Mouse (Mus musculus) limb, embryonic 14.5 days (tissue): ENCODE data around the gene Tmem74b. TPM values are rescaled to one million over a fixed set of nuclear protein-coding genes. Genes with fewer than 3 reads are reported as not detected.
A peak's percentile ranks its signal among the peaks of the same experiment; 100 is the strongest.

Source experiments
- ATAC-seq: fragments of 200-750 bp; cut with Nextera tagmentation; 2 replicates; pipeline ENCODE4 v1.8.0; 2017; ENCODE audit warnings: low read depth, moderate number of reproducible peaks, moderate TSS enrichment; ENCODE audit not compliant: low FRiP score
- DNase-seq: peaks from one replicate; pipeline ENCODE4 v3.0.0-alpha.2; 2015; ENCODE audit warnings: low spot score
- H3K27ac ChIP-seq: fragments of 300-500 bp; sonication (generic); replicated peaks from 2 replicates; pipeline ENCODE4 v1.5.1; 2014; ENCODE audit warnings: low read depth, mild to moderate bottlenecking, low read length, moderate library complexity, mixed read lengths
- H3K27me3 ChIP-seq: fragments of 300-500 bp; sonication (generic); 2 replicates; pipeline ENCODE4 v1.6.1; 2014; ENCODE audit warnings: low read length, mixed read lengths; ENCODE audit not compliant: control insufficient read depth, insufficient read depth
- H3K36me3 ChIP-seq: fragments of 300-500 bp; sonication (generic); 2 replicates; pipeline ENCODE4 v1.6.1; 2014; ENCODE audit warnings: mild to moderate bottlenecking, low read length, moderate library complexity, mixed read lengths; ENCODE audit not compliant: control insufficient read depth, insufficient read depth
- H3K4me1 ChIP-seq: fragments of 300-500 bp; sonication (generic); 2 replicates; pipeline ENCODE4 v1.6.1; 2014; ENCODE audit warnings: antibody characterized with exemption, low read length, mixed read lengths; ENCODE audit not compliant: control insufficient read depth, insufficient read depth
- H3K4me2 ChIP-seq: fragments of 300-500 bp; sonication (generic); replicated peaks from 2 replicates; pipeline ENCODE4 v1.6.1; 2014; ENCODE audit warnings: low read depth, mild to moderate bottlenecking, low read length, moderate library complexity; ENCODE audit not compliant: severe bottlenecking
- H3K4me3 ChIP-seq: fragments of 300-500 bp; sonication (generic); replicated peaks from 2 replicates; pipeline ENCODE4 v1.5.1; 2014; ENCODE audit warnings: low read length
- H3K9ac ChIP-seq: fragments of 300-500 bp; sonication (generic); 2 replicates; pipeline ENCODE4 v1.6.1; 2014; ENCODE audit warnings: mild to moderate bottlenecking, low read depth, low read length, moderate library complexity; ENCODE audit not compliant: severe bottlenecking
- H3K9me3 ChIP-seq: fragments of 300-500 bp; sonication (generic); 2 replicates; pipeline ENCODE4 v1.6.1; 2016; ENCODE audit warnings: low read length; ENCODE audit not compliant: control insufficient read depth
- POLR2A ChIP-seq: fragments of 200-500 bp; IDR thresholded peaks from 2 replicates; pipeline ENCODE4 v1.8.0; 2012; ENCODE audit warnings: inconsistent platforms, mild to moderate bottlenecking, moderate library complexity, borderline replicate concordance; ENCODE audit not compliant: insufficient read depth, insufficient read length; ENCODE audit errors: extremely low read depth
- WGBS: fragments of 180-500 bp; shearing (Covaris S2); extraction: QIAGEN DNeasy Blood & Tissue Kit; methylation state at CpG from one replicate; pipeline ENCODE4 v1.1.7; 2014; 5-methylcytosine and 5-hydroxymethylcytosine counted together
- polyA plus RNA-seq, 2 experiments: library from polyadenylated mRNA; depleted of rRNA in 1 of 2; stranded (reverse) in 1 of 2; unstranded in 1 of 2; fragments of >200 nt; fragmentation: Nextera tagmentation in 1 of 2; extraction: Ambion mirVana in 1 of 2; gene quantifications; 2 replicates each; pipeline versions ENCODE4 v1.2.1 to v1.2.3; 2012 to 2014

Gene Tmem74b
- polyA plus RNA-seq, 2 experiments: 2.5 to 2.7 TPM

DNA sequence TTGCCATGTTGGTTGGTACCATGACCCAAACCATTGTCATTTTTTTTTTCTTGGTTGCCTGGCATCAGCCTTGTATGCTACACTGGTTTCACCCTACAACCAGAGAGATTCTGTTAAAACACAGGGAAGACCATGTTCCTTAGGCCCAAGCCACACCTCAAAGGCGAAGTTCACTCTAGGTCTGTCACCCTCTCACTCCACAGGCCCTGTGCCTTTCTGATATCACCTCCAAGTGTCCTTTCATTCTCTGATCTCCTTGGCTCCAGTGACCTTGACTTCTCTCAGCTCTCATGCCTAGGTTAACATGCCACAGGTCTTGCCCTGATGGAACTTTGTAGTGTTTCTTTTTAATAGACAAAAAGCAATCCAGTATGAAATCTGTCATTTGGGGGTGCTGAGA is 40.3 kb downstream of the Tmem74b start:
- ATAC-seq (no peak), DNase-seq (no peak)
- WGBS: 93% methylated on average over 1 of the region's 1 CpGs
- H3K27me3 ChIP-seq: no peaks in the 10 kb centered on the region
- H3K4me1 ChIP-seq: peaks cover 7% of the 10 kb centered on the region; the same call in 1 of the 2 replicates
- no peak overlapping the region for H3K27ac ChIP-seq
- H3K9ac ChIP-seq: no peak overlapping the region
- TF ChIP-seq POLR2A: no peak
- H3K36me3 ChIP-seq: peaks cover 3% of the 10 kb centered on the region; the same call in 1 of the 2 replicates
- H3K9me3 ChIP-seq: no peaks in the 10 kb centered on the region
- H3K4me2 ChIP-seq: no peak overlapping the region
- no peak overlapping the region for H3K4me3 ChIP-seq

DNA sequence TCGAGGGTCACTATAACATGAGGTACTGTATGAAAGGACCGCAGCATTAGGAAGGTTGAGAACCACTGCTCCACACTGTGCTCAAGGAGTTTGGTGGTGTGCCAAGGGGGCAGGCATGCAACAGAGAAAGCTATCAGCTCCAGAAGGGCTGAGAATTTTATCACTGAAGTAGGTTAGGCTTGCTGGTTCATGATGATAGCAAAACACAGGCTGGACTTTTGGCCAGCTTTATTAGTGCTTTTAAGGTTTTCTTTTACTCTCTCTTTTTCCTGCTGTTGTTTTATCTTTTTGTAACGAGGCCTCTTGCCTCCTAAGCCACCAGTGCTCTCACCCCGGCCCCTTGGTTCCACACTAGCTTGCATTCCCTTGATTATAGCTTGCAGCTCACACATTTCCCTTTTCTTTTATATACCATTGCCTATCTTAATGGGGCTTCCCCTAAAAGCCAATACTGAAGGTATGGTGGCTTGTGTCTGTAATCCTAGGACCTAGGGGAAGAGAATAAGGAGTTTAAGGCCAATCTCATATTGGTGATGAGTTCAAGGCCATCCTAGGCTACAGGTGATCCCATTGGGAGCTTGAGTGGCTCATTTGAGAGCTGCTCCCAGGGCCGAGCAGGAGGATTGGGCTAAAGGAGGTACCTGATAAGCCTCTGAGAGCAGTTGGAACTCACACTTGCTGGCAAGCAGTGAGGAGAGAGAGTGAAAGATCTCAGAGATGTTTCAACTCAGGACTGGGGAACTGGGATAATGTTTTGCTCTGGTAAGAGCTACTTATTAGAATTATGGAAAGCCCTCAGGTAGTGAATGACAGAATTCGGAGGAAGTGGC is 41.3 kb downstream of the Tmem74b start:
- no peak for TF ChIP-seq POLR2A
- no peak overlapping the region for H3K4me3 ChIP-seq
- no peak overlapping the region for H3K4me2 ChIP-seq
- H3K9me3 ChIP-seq: no peaks in the 10 kb centered on the region
- ATAC-seq (no peak), DNase-seq (no peak)
- H3K9ac ChIP-seq: no peak overlapping the region
- H3K27ac ChIP-seq: no peak overlapping the region
- H3K36me3 ChIP-seq: peaks cover 3% of the 10 kb centered on the region; the same call in 1 of the 2 replicates
- H3K27me3 ChIP-seq: no peaks in the 10 kb centered on the region
- H3K4me1 ChIP-seq: peaks cover 7% of the 10 kb centered on the region; the same call in 1 of the 2 replicates
- 55% methylated on average over 6 of the region's 6 CpGs for WGBS

DNA sequence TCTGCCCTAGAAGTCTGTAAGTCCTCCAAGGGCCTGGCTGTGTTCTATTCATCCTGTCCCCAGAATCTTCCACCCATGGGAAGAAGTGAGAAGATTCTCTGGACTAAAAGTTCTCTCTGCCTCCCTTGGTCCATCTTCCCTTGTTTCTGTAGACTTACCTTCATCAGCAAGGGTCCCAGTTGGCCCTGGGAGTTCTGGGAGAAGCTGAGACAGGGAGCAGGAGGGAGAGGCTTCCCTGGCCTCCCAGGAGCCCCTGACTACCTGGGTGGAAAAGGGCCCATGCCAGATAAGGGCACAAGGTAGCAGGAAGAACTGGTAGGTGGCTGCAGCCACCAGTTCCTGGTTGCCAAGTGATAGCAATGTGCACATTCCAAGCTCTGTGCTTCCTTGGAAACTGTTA is 42.0 kb downstream of the Tmem74b start, which contains the start of gene Psmf1:
Gene Psmf1 (minus strand): TSS at position 342 of the 400 bp plus-strand sequence.
- no peak for TF ChIP-seq POLR2A
- ATAC-seq: no peak

DNA sequence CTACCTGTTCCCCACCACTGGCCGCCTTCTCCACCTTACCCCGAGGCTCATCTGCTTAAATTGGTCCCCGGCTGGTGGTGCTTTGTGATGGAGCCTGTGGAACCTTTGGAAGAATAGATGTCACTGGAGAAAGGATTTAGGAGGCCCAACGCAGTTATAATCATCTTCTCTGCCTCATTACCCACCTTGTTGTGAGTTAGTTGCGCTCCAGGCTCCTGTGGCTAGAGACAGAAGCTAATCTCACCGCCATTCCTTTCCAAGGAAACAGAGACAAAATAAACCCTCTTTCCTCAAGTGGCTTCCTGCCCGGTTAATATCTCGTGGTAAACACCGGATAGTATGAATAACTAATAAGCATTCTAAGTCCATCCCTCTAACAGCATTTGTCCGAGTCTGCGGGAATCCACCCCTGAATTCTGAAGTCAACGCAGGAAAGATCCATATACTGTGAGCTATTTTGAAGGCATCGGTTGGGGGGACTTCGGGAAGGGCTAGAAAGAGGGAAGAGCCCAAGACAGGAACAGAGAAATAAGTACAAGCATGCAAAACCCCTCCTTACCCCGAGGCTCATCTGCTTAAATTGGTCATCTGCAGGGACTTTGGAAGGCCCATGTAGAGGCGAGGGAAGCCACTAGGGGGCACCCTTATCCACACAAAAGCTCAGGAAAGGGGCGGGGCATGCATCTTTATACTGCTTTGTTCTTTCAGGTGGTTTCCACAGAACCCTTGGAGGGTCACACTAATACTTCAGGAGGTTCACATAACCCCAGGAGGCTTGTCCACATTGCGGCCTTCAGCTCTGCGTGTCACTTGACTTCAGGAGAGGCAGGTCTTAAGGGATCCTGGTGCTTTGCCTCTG is 46.3 kb downstream of the Tmem74b start:
- DNase-seq (peak; percentile 76), ATAC-seq (peak; percentile 65)
- Histone ChIP-seq H3K9me3 (no peaks in the 10 kb centered on the region), H3K4me3 (no peak overlapping the region), H3K27me3 (no peaks in the 10 kb centered on the region), H3K9ac (no peak overlapping the region), H3K4me1 (no peaks in the 10 kb centered on the region), H3K4me2 (no peak overlapping the region), H3K27ac (no peak overlapping the region), H3K36me3 (no peaks in the 10 kb centered on the region)
- no peak for TF ChIP-seq POLR2A
- 37% methylated on average over 19 of the region's 19 CpGs for WGBS

More for the DNA sequence above, 42.0 kb downstream of the Tmem74b start, which contains the start of gene Psmf1:
- H3K27me3 ChIP-seq: no peaks in the 10 kb centered on the region
- no peaks in the 10 kb centered on the region for H3K9me3 ChIP-seq
- H3K9ac ChIP-seq: no peak within 1 kb of the TSS
- no peak within 1 kb of the TSS for H3K27ac ChIP-seq
- H3K4me2 ChIP-seq: no peak within 1 kb of the TSS
- peaks cover 2% of the 10 kb centered on the region; the same call in 1 of the 2 replicates for H3K36me3 ChIP-seq
- H3K4me1 ChIP-seq: peaks cover 7% of the 10 kb centered on the region; the same call in 1 of the 2 replicates
- DNase-seq: no peak
- H3K4me3 ChIP-seq: no peak within 1 kb of the TSS

DNA sequence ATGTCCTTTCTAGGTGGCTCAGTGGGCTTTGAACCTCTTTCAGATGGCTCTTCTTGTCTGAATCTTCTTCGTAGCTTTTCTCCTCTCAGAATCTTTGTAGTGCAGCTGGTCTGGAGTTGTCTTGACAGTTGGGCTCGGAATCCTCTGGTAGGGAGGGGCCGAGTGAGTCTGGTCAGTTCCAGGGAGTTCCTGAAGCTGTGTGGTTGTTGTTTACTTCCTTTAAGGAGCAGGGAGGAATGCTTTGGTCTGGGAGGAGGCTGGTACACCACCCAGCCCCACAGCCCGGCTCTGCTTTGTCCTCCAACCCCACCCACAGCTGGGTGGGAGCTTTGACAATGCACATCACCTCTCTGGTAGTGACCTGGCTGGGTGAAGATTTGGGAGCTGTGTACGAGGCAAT is 49.5 kb downstream of the Tmem74b start:
- Histone ChIP-seq H3K27me3 (no peaks in the 10 kb centered on the region), H3K36me3 (no peaks in the 10 kb centered on the region), H3K4me2 (no peak overlapping the region), H3K27ac (no peak overlapping the region), H3K9me3 (no peaks in the 10 kb centered on the region), H3K9ac (no peak overlapping the region), H3K4me1 (no peaks in the 10 kb centered on the region), H3K4me3 (no peak overlapping the region)
- ATAC-seq (no peak), DNase-seq (no peak)
- WGBS: 75% methylated on average over 5 of the region's 5 CpGs
- TF ChIP-seq POLR2A: no peak
